Mouse (Mus musculus) telencephalon, adult 2 months (tissue): ENCODE measurements at regions not wholly inside any gene's neighbourhood (a gene's known extent, or its start where the extent isn't known, plus 50 kb on each side); places are given as distances from the start of the nearest gene placed in this dataset.
A peak's percentile ranks its signal among the peaks of the same experiment; 100 is the strongest.

Experiments
- DNase-seq: peaks from one replicate; pipeline ENCODE4 v3.0.0-alpha.2; 2011; ENCODE audit warnings: low read depth, low spot score

DNA sequence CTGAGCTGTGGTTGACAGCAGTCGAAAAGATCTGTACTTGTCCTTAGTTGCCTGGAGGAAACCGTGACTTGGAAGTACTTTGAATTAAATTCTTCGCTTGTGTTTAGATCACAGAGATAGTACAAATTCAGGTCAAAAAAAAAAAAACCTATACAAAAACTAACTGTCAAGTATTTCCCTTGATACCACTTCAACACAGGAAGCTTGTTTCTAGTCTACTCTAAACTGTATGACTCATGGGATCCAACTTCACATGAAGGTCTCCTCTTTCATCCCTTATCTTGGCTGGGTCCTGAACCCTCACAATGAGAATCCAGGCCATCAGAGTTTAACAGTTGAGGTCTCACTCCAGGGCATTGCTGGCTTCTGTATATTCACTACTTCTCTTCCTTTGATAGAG, 54.8 kb downstream of the Tmem30b start:
- DNase-seq: no peak

DNA sequence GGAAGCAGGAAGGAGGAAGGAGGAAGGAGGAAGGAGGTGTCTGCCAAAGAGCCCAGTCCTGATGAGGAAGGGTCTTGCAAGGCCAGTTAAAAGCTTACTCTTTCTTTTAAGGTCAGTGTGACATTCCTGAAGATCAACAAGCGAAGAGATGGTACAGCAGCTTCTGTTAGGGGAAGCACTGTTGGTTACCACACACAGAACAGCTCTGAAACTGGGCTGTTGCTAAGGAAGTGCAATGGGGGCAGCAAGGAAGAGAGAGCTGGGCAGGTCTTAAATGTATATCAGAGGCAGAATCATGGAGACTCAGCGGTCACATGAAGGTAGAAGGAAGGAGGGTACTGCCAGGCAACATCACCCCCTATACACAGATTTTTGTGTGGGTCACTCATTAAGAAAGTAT, 63.3 kb downstream of the Tmem30b start:
- DNase-seq: no peak

- DNase-seq: no peak
Observed at GRCm38 (mm10) chr12:73482275-73482674, 63.9 kb downstream of the Tmem30b start.

- DNase-seq: no peak
Observed at GRCm38 (mm10) chr12:73481705-73482104, 64.5 kb downstream of the Tmem30b start.

DNA sequence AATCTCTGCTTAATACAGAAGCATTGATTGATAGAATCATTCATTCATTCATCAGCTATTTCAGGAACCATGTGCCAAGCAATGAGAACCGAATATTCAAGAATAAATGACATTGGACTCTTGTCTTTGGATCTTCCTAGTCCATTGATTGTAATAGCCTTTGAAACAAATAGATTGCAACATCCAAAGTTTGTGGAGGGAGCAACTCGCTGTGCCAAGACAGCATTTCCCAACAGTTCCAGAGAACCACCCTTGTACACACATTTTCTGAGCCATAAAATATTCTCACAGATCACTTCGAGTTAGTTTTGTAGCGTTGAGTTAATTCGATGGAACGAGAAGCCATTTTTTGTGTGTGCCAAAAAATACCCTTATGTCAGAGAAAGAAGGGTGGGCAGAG, 65.0 kb downstream of the Tmem30b start:
- no peak for DNase-seq

- DNase-seq: no peak
Observed at GRCm38 (mm10) chr12:73480610-73480971, 65.6 kb downstream of the Tmem30b start.

- DNase-seq: no peak
Observed at GRCm38 (mm10) chr12:73479932-73480609, 66.1 kb downstream of the Tmem30b start.

- no peak for DNase-seq
Observed at GRCm38 (mm10) chr12:73478641-73479040, 67.6 kb downstream of the Tmem30b start.

DNA sequence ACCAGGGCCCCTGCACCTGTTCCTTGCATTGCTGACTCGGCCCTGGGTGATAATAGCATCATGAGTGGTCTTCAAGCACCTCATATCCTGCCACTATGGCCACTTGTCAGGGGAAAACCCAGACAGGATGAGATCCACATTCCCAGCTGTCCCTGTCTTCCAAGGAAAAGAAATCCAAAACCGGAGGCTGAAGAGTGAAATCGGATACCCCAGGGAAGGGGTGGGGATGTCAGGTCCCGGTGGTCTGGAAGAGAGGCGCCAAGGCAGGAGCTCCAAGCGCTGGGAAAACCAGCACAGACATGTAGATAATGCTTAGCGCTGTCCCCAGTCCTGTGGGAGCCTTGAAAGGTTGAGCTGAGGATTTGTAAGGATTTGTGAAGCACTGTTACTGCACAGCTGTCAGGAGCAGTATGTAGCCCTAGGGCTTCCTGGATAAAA, 69.8 kb downstream of the Tmem30b start:
- no peak for DNase-seq

GRCm38 (mm10) chr12:73475774-73476173, 70.4 kb downstream of the Tmem30b start:
- peak; percentile 19 for DNase-seq

DNA sequence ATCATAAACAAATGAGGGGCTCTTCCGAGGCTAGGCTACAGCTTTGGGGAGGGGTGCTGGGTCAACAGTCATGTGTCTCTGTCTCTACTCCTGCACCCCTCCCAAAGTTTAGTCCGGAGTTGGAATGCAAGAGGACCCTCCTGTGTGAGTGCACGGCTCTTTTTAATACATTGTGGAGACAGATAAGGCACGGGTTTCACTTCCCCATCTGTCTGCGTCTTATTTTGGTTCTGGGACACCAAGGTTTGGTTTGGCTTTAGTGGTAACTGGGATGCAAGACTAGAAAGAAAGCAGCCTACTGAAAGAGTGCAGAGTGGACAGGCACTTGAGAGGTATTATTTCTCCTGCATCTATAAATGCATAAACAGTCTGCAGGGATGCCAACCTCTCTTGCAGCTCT, 71.2 kb downstream of the Tmem30b start:
- DNase-seq: no peak

DNA sequence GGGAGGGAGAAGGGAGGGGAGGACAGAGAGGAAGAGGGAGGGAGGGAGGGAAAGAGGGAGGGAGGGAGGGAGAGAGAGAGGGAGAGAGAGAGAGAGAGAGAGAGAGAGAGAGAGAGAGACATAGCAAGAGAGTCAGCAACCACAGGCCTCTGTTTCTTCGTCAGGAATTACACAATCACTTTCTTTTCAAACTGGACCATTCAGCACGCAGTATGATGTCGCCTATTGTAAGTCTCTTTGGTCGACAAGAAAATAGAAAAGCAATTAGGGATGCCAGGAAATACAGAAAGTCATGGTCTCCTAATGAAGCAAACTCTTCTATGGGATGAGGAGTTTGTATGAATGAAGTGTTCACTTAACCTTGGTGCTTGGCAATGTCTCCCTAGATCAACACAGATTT, 73.1 kb downstream of the Tmem30b start:
- DNase-seq: no peak

- DNase-seq: no peak
Observed at GRCm38 (mm10) chr12:73471966-73472365, 74.2 kb downstream of the Tmem30b start.

GRCm38 (mm10) chr12:73466484-73466883, 79.7 kb downstream of the Tmem30b start:
- no peak for DNase-seq

GRCm38 (mm10) chr12:73465975-73466374, 80.2 kb downstream of the Tmem30b start:
- no peak for DNase-seq

DNA sequence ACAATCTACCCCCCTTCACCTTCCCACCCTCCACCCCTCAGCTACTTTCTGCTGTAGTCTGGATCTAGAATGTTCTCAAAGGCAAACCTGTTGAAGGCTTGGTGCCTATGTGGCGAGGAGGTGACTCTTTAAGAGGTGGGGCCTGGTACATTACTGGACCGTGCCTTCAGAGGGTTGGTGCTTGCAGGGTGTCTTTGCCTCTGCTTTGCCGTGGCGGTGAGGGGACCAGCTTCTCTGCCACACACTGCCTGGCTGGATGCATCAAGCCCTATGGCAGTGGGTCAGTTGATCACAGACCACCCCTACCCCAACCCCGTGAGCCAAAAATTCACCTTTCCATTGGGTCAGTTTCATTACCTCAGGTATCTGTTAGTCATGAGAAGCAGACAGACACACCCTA, 81.9 kb downstream of the Tmem30b start:
- no peak for DNase-seq

DNA sequence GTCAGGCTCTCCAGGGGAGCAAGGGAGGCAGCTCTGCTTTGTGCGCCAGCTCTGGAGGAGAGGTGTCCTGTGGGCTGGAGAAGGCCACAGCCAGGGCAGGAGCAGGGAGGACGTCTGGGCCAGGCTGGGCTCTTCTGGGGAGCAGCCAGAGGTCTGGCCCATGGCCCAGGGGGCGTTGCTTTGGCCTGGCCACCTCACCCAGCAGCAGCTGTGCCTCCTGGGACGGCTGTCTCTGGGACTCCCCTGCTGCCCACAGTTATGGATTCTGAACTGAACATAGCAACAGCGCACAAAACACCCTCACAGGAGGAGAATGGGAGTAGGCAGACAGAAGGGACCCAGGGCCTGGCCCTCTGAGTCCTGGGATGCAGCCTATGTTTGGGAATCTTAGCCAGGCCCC, 84.1 kb downstream of the Tmem30b start:
- no peak for DNase-seq

- DNase-seq: no peak
Observed at GRCm38 (mm10) chr12:73460291-73460761, 85.9 kb downstream of the Tmem30b start.

DNA sequence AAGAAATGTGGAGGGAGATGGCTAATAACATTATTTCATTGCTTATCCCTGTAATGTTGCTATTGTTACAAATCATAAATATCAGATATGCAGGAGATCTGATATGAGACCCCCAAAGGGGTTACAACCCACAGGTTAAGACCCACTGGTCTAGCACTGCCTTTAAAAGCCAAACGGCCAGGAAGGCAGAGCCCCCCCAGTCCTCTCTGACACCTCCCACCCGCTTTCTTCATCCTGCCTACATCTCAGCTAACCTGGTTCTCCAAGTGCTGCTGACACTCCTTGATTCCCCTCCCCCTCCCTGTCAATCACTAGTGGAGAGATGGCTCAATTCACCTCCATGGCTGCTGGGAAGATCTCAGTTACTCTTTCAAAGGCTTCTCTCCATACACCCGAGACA, 94.9 kb downstream of the Tmem30b start:
- DNase-seq: no peak

GRCm38 (mm10) chr12:73450541-73450940, 95.7 kb downstream of the Tmem30b start:
- DNase-seq: no peak

GRCm38 (mm10) chr12:73449911-73450520, 96.2 kb downstream of the Tmem30b start:
- DNase-seq: no peak

DNA sequence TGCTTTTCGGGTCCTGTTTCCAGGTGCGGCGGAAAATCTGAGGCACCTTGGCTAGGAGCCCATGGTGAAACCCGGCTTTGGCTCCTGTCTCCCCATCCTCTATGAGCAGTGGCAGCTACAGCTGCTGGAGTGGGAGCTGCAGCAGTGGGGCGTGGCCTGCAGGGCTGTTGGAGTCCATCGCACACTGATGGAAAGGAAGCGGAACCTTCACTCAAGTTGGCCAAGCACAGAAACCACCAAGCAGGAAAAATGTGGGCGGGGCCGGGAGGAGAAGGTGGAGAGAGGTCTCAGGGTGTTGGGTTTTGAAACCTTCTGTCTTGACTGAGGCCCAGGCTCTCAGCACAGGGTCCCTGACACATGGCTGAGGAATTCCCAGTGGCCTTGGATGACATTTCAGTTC, 97.1 kb downstream of the Tmem30b start:
- DNase-seq: no peak

DNA sequence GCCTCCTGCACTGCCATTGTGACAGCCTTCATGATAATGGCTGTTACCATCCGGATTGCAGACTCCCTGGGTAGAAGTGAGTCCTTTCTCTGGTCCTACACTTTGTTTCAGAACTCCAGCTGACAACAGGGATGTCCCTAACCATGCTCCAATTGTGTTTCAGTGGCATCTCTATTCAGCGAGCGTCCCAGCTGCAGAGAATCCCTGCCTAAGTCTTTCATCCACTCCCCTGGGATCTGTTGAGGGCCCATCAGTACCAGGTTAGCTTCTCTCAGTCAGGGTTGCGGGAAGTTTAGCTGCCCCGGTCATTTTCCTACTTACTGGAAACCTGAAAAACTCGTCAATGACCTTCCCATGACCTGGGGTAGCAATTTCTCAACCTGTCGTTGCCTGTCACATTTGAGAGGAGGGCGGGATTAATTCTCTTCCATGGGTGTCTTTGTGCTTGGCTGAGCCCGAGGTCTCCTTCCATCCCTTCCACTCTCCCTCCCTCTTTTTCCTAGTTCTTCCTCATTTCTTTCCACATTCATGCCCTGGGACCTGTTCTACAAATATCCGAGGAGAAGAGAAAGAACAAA, 97.7 kb downstream of the Tmem30b start:
- no peak for DNase-seq
